Mouse (Mus musculus) MEL (cell line): Measurements from ENCODE around the gene Rbfox3.

Source experiments
- CTCF ChIP-seq, 3 experiments: IDR thresholded peaks in 2 of 3; conservative IDR thresholded peaks in 1 of 3; 2 replicates each; pipeline ENCODE4 v1.5.1; 2011 to 2012; ENCODE audit warnings: low read length in 3 of 3, low read depth in 2 of 3, mild to moderate bottlenecking in 2 of 3, improper control_type of control experiment in 1 of 3, inconsistent platforms in 1 of 3, mixed read lengths in 1 of 3, moderate library complexity in 1 of 3; ENCODE audit not compliant: control insufficient read depth in 1 of 3, insufficient read depth in 1 of 3, poor library complexity in 1 of 3, severe bottlenecking in 1 of 3
- E2F4 ChIP-seq: IDR thresholded peaks from 2 replicates; pipeline ENCODE4 v1.6.1; 2011; ENCODE audit warnings: low read depth, low read length, improper control_type of control experiment, borderline replicate concordance
- EP300 ChIP-seq, 2 experiments: IDR thresholded peaks; 2 replicates each; pipeline ENCODE4 v1.6.1; 2011; ENCODE audit warnings: improper control_type of control experiment in 2 of 2, low read length in 2 of 2, low read depth in 1 of 2, mild to moderate bottlenecking in 1 of 2
- ETS1 ChIP-seq: IDR thresholded peaks from 2 replicates; pipeline ENCODE4 v1.6.1; 2012; ENCODE audit warnings: low read depth, mild to moderate bottlenecking, inconsistent platforms, low read length, improper control_type of control experiment, moderate library complexity
- GATA1 ChIP-seq: IDR thresholded peaks from 2 replicates; pipeline ENCODE4 v1.6.1; 2011; ENCODE audit warnings: low read depth, low read length, improper control_type of control experiment
- POLR2AphosphoS2 ChIP-seq: IDR thresholded peaks from 2 replicates; pipeline ENCODE4 v1.6.1; 2011; ENCODE audit warnings: low read length, improper control_type of control experiment
- USF1 ChIP-seq: IDR thresholded peaks from 2 replicates; pipeline ENCODE4 v1.6.1; 2014; ENCODE audit warnings: low read depth, mild to moderate bottlenecking, inconsistent platforms, low read length, improper control_type of control experiment, moderate library complexity
- USF2 ChIP-seq, 2 experiments: IDR thresholded peaks; 2 replicates each; pipeline ENCODE4 v1.6.1; 2011 to 2012; ENCODE audit warnings: improper control_type of control experiment in 2 of 2, low read length in 2 of 2, borderline replicate concordance in 1 of 2, inconsistent platforms in 1 of 2, low read depth in 1 of 2, mild to moderate bottlenecking in 1 of 2; ENCODE audit not compliant: insufficient read depth in 1 of 2
- ZNF384 ChIP-seq: IDR thresholded peaks from 2 replicates; pipeline ENCODE4 v1.6.1; 2012; ENCODE audit warnings: low read depth, mild to moderate bottlenecking, inconsistent platforms, low read length, improper control_type of control experiment

DNA sequence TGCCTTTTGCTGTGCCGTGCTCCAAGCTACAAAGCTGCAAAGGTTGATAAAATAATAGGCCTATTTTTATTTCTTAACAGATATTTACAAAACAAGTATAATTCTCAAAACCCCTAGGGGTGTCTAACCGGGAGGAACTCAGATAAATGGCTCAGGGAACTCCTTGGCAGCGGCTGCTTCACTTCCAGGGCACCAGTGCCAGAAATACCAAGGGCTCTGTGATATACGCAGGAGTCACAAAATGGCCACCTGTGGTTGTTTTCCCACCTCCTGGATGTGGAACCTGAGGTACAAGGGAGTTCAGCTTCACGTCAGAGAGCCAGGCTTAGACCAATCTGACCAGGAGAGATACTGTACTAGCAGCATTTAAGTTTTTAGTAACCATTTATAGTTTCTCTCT, 51.6 kb downstream of the Rbfox3 start:
- TF ChIP-seq POLR2AphosphoS2 (no peak), CTCF (IDR thresholded peaks at IDR 0.05 in 2 of 3, conservative IDR thresholded peaks at IDR 0.05 in 1 of 3; ENCODE audit: control insufficient read depth in 1 of 3, insufficient read depth in 1 of 3, low read depth in 2 of 3, low read length in 3 of 3, poor library complexity in 1 of 3, severe bottlenecking in 1 of 3) (no peak), ZNF384 (no peak), E2F4 (no peak), USF2 (IDR thresholded peaks at IDR 0.05; ENCODE audit: borderline replicate concordance in 1 of 2, insufficient read depth in 1 of 2, low read depth in 1 of 2, low read length in 2 of 2) (no peak), EP300 (IDR thresholded peaks at IDR 0.05; ENCODE audit: low read depth in 1 of 2, low read length in 2 of 2) (no peak), USF1 (no peak), ETS1 (no peak), GATA1 (no peak)
